Comparison of ENCODE assay signal across 19 mouse cellular contexts in the genomic region with DNA sequence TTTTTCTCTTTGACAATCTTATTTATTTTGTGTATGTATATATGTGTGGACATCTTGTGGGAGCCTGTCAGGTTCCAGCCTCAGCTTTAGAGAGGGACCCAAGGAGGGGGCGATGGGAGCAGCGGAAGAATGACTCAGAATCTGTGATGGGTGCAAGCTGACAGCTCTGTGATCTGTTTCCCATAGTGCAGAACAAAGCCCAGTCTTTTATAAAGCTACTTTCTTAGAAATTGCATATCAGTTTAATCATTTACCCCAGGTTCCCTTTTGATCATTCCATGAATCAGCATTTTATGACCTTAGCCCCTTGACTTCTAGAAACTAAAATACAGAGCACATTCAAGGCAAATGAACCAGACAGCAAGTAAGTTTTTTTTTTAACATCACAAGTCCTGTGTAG. TPM values are rescaled to one million over a fixed set of nuclear protein-coding genes. Genes with fewer than 3 reads are reported as not detected.
DNase-seq lines count a peak whose midpoint lies in the region; ATAC-seq and TF ChIP-seq lines count a peak whose summit lies in the region.
"Had no signal": no experiment of that assay in that cellular context is flagged by ENCODE, and none has a peak within 500 bp of the region (broad histone marks: within the 10 kb centered on the region; RNA-seq: fewer than 3 reads in every experiment).

No protein-coding gene starts in this region.

- TF ChIP-seq CTCF in liver, adult 2 months (IDR thresholded peaks at IDR 0.05; ENCODE audit: low read depth, low read length) = no peak
- no peak for TF ChIP-seq CTCF in liver, postnatal 0 days (IDR thresholded peaks at IDR 0.05; ENCODE audit: low read depth)
- no peak for TF ChIP-seq CTCF in MEL (IDR thresholded peaks at IDR 0.05 in 2 of 3, conservative IDR thresholded peaks at IDR 0.05 in 1 of 3; ENCODE audit: control insufficient read depth in 1 of 3, insufficient read depth in 1 of 3, low read depth in 2 of 3, low read length in 3 of 3, poor library complexity in 1 of 3, severe bottlenecking in 1 of 3)
- TF ChIP-seq CTCF in Patski (IDR thresholded peaks at IDR 0.05) = no peak

- no peak overlapping the region for H3K27ac ChIP-seq in liver, adult 2 months (replicated peaks; ENCODE audit: insufficient read depth, low read depth, low read length)
- no peak overlapping the region for H3K27ac ChIP-seq in liver, postnatal 0 days (ENCODE audit: low read depth)
- H3K27ac ChIP-seq in MEL (ENCODE audit: control insufficient read depth, low read depth, low read length) = no peak overlapping the region
- H3K27ac ChIP-seq: embryonic facial prominence, embryonic 12.5 days; forebrain, embryonic 12.5 days; heart, embryonic 13.5 days; hindbrain, embryonic 15.5 days had no signal

- H3K79me2 ChIP-seq in liver, adult 2 months (ENCODE audit: control insufficient read depth, insufficient read depth, low read length) = no peaks in the 10 kb centered on the region; the same call in 1 of the 2 replicates
- H3K79me2 ChIP-seq in MEL (ENCODE audit: control insufficient read depth, insufficient read depth, low read length, poor library complexity) = no peaks in the 10 kb centered on the region

- in situ Hi-C loops in Patski (cut with MboI; ENCODE audit: low pct_unique_long_range_greater_than_20kb) = no loop called here

- DNase-seq in liver, adult 2 months (ENCODE audit: extremely low read depth, low read depth, low spot score) = peak; percentile 97
- no peak for DNase-seq in liver, postnatal 0 days
- DNase-seq in MEL (ENCODE audit: low read depth, low spot score) = peak; percentile 64
- DNase-seq in Patski (ENCODE audit: low read depth, low spot score) = peak; percentile 47
- DNase-seq in left cerebral cortex, adult 11 months (ENCODE audit: low spot score) = no peak
- no peak for DNase-seq in heart, adult 8-10 months (ENCODE audit: low spot score)
- DNase-seq: adrenal gland, postnatal 10 days; B cell, adult 2 months; cerebellum, adult 11-12 months; cerebellum, adult 9-10 months; cerebellum, postnatal 25 days; gastrocnemius, postnatal 10 days; heart, postnatal 36 days had no signal

- H3K9ac ChIP-seq in liver, adult 2 months (ENCODE audit: low read depth, low read length) = no peak overlapping the region
- no peak overlapping the region for H3K9ac ChIP-seq in liver, postnatal 0 days (replicated peaks)
- H3K9ac ChIP-seq in MEL (ENCODE audit: control insufficient read depth, low read depth, low read length, poor library complexity, severe bottlenecking) = no peak overlapping the region
- H3K9ac ChIP-seq: embryonic facial prominence, embryonic 12.5 days; forebrain, embryonic 12.5 days; heart, embryonic 13.5 days; hindbrain, embryonic 15.5 days had no signal

- H3K36me3 ChIP-seq in liver, adult 2 months (ENCODE audit: control insufficient read depth, insufficient read depth, low read length) = peaks cover 9% of the 10 kb centered on the region
- peaks cover 17% of the 10 kb centered on the region for H3K36me3 ChIP-seq in liver, postnatal 0 days (replicated peaks; ENCODE audit: insufficient read depth, low read length)
- H3K36me3 ChIP-seq in MEL (ENCODE audit: control insufficient read depth in 1 of 2, insufficient read depth in 2 of 2, low read length in 2 of 2) = peaks cover 7 to 8% of the 10 kb centered on the region in 2 experiments

- TF ChIP-seq POLR2A in liver, adult 2 months (IDR thresholded peaks at IDR 0.05; ENCODE audit: extremely low read depth, insufficient read depth, low read length) = no peak
- TF ChIP-seq POLR2A in MEL (IDR thresholded peaks at IDR 0.05; ENCODE audit: control insufficient read depth in 1 of 2, insufficient read depth in 1 of 2, low read depth in 1 of 2, low read length in 2 of 2, poor library complexity in 1 of 2) = no peak

- H3K4me2 ChIP-seq in liver, postnatal 0 days (ENCODE audit: low read depth, low read length) = no peak overlapping the region
- H3K4me2 ChIP-seq: embryonic facial prominence, embryonic 12.5 days; forebrain, embryonic 12.5 days; heart, embryonic 13.5 days; hindbrain, embryonic 15.5 days had no signal

- POLR2A ChIA-PET in Patski (lab: Charles Lee) = no interaction called here

- WGBS in liver, adult 2 months = 13% methylated on average over 2 of the region's 2 CpGs
- WGBS in liver, postnatal 0 days (ENCODE audit: insufficient replicate concordance) = 94% methylated on average over 2 of the region's 2 CpGs

- no peak for TF ChIP-seq RAD21 in MEL (IDR thresholded peaks at IDR 0.05; ENCODE audit: low read depth, low read length)

- H3K27me3 ChIP-seq in liver, adult 2 months (ENCODE audit: control insufficient read depth, insufficient read depth, low read length) = no peaks in the 10 kb centered on the region
- H3K27me3 ChIP-seq in liver, postnatal 0 days (ENCODE audit: insufficient read depth, low read length) = no peaks in the 10 kb centered on the region
- no peaks in the 10 kb centered on the region for H3K27me3 ChIP-seq in MEL (ENCODE audit: control insufficient read depth in 1 of 2, insufficient read depth in 2 of 2, low read length in 2 of 2)
- no peaks in the 10 kb centered on the region for H3K27me3 ChIP-seq in Patski
- H3K27me3 ChIP-seq: embryonic facial prominence, embryonic 12.5 days; forebrain, embryonic 12.5 days; heart, embryonic 13.5 days; hindbrain, embryonic 15.5 days had no signal

- CTCF ChIA-PET in Patski (lab: Charles Lee) = no interaction called here

- H3K9me3 ChIP-seq in liver, postnatal 0 days (ENCODE audit: low read length) = peaks cover 3% of the 10 kb centered on the region; the same call in 1 of the 2 replicates
- H3K9me3 ChIP-seq in MEL (replicated peaks; ENCODE audit: insufficient read depth, low read length) = no peaks in the 10 kb centered on the region
- H3K9me3 ChIP-seq: embryonic facial prominence, embryonic 12.5 days; forebrain, embryonic 12.5 days; hindbrain, embryonic 15.5 days had no signal

- H3K4me3 ChIP-seq in liver, adult 2 months (ENCODE audit: insufficient read depth, low read depth, low read length) = no peak overlapping the region
- H3K4me3 ChIP-seq in liver, postnatal 0 days (ENCODE audit: low read depth, low read length) = no peak overlapping the region
- H3K4me3 ChIP-seq in MEL (ENCODE audit: control insufficient read depth in 1 of 2, insufficient read depth in 1 of 2, low read depth in 2 of 2, low read length in 2 of 2) = no peak overlapping the region
- H3K4me3 ChIP-seq: embryonic facial prominence, embryonic 12.5 days; forebrain, embryonic 12.5 days; heart, embryonic 13.5 days; hindbrain, embryonic 15.5 days had no signal

- ATAC-seq in liver, postnatal 0 days = no peak
- ATAC-seq in Patski = peak; percentile 57
- ATAC-seq: CD4-positive, CD25-positive, alpha-beta regulatory T cell, adult 4 months; forebrain, embryonic 16.5 days had no signal

- H3K4me1 ChIP-seq in liver, adult 2 months (ENCODE audit: control insufficient read depth, insufficient read depth, low read length) = peaks cover 6% of the 10 kb centered on the region; the same call in 1 of the 2 replicates
- no peaks in the 10 kb centered on the region for H3K4me1 ChIP-seq in liver, postnatal 0 days (ENCODE audit: insufficient read depth)
- no peaks in the 10 kb centered on the region; a peak in 1 of 4 replicates for H3K4me1 ChIP-seq in MEL (ENCODE audit: control insufficient read depth in 1 of 2, insufficient read depth in 2 of 2, low read length in 2 of 2)
- H3K4me1 ChIP-seq: embryonic facial prominence, embryonic 12.5 days; forebrain, embryonic 12.5 days; heart, embryonic 13.5 days; hindbrain, embryonic 15.5 days had no signal

- no peak for TF ChIP-seq EP300 in liver, postnatal 0 days (IDR thresholded peaks at IDR 0.05; ENCODE audit: low read depth)
- TF ChIP-seq EP300 in MEL (IDR thresholded peaks at IDR 0.05; ENCODE audit: low read depth in 1 of 2, low read length in 2 of 2) = peak; percentile 31 to 37; a peak in 1 of 4 replicates

TF ChIP-seq in MEL, 35 proteins besides CTCF, POLR2A, EP300 and RAD21:
- TF ChIP-seq MYB (IDR thresholded peaks at IDR 0.05; ENCODE audit: low read depth, low read length) (no peak), POLR2AphosphoS5 (IDR thresholded peaks at IDR 0.05; ENCODE audit: borderline replicate concordance, low read depth, low read length) (no peak), GATA1 (IDR thresholded peaks at IDR 0.05; ENCODE audit: low read depth, low read length) (peak; percentile 26; the same call in 1 of the 2 replicates), CHD1 (IDR thresholded peaks at IDR 0.05; ENCODE audit: low read depth, low read length) (no peak), CHD2 (IDR thresholded peaks at IDR 0.05; ENCODE audit: low read length) (no peak), ETS1 (IDR thresholded peaks at IDR 0.05; ENCODE audit: low read depth, low read length) (0 out of 2 replicates have a peak, but pooled peaks have one; percentile 28), MXI1 (IDR thresholded peaks at IDR 0.05; ENCODE audit: low read depth, low read length) (no peak), TBP (IDR thresholded peaks at IDR 0.05; ENCODE audit: low read depth, low read length) (no peak), ELF1 (IDR thresholded peaks at IDR 0.05; ENCODE audit: low read depth, low read length) (no peak), MYC (IDR thresholded peaks at IDR 0.05; ENCODE audit: low read depth, low read length) (no peak), GABPA (IDR thresholded peaks at IDR 0.05; ENCODE audit: low read depth, low read length) (no peak), MAFK (IDR thresholded peaks at IDR 0.05; ENCODE audit: borderline replicate concordance, low read depth, low read length) (peak; percentile 54; the same call in 1 of the 2 replicates), KAT2A (conservative IDR thresholded peaks at IDR 0.05; ENCODE audit: low read depth, low read length) (no peak)
TF ChIP-seq in MEL: peak in this region for 3.

RNA-seq across cellular contexts. Expression of gene Trim24, which starts 42.9 kb away (rescaled TPM):
- 31.1 and 38.3 TPM in 2 replicates for total RNA-seq in liver, adult 2 months (2014; rRNA removed)
- 15.2 and 17.5 TPM in 2 replicates for polyA plus RNA-seq in liver, adult 2 months (2012; rRNA removed)
- 2.7 TPM in 2 replicates for polyA plus RNA-seq in liver, postnatal 0 days (2015; fragmentation: Nextera tagmentation; extraction: Ambion mirVana)
- 11.1 and 11.4 TPM in 2 replicates for total RNA-seq in MEL (2012; rRNA removed)
- polyA plus RNA-seq in MEL (2012; ENCODE audit: insufficient read depth in 1 of 2, insufficient read length in 2 of 2, low read depth in 1 of 2, low replicate concordance in 2 of 2, missing spikeins in 1 of 2) (10 to 100 TPM in 1 of 2 experiments, not detected in 1; 19.2 TPM), Patski (2021) (20.0 TPM)
- 10 to 100 TPM; 30.8 to 36.8 (median 34.0) TPM for total RNA-seq in heart, adult 8-10 months (2022)

Comparison
In these comparisons a context has a peak if more than half of its experiments do, and no peak if none do; other contexts are left out.
1. DNase-seq: peak in liver, adult 2 months (single experiment), MEL (single experiment) and Patski (single experiment); none in liver, postnatal 0 days (single experiment), left cerebral cortex, adult 11 months (single experiment) and heart, adult 8-10 months (single experiment).